Mouse (Mus musculus) liver, embryonic 14.5 days (tissue): Measurements from ENCODE around the gene Gpr156.

Experiments used
- CTCF ChIP-seq: IDR thresholded peaks from 2 replicates; pipeline ENCODE4 v1.5.1; 2016; ENCODE audit warnings: antibody characterized with exemption, low read depth, control low read depth
- EP300 ChIP-seq: IDR thresholded peaks from 2 replicates; pipeline ENCODE4 v1.6.1; 2016; ENCODE audit warnings: antibody characterized with exemption, low read depth

GRCm38 (mm10) chr16:37973855-37974519 lies 57.7 kb downstream of the Gpr156 start:
- TF ChIP-seq CTCF (no peak), EP300 (no peak)
